10 mouse cellular contexts compared by ENCODE assay signal in genomic region chr2:122667856-122668255, GRCm38 (mm10). TPM values are rescaled to one million over a fixed set of nuclear protein-coding genes. Genes with fewer than 3 reads are reported as not detected.
A peak's percentile ranks its signal among the peaks of the same experiment; 100 is the strongest.
DNase-seq lines count a peak whose midpoint lies in the region; ATAC-seq and TF ChIP-seq lines count a peak whose summit lies in the region.
"Had no signal": no experiment of that assay in that cellular context is flagged by ENCODE, and none has a peak within 500 bp of the region (broad histone marks: within the 10 kb centered on the region; RNA-seq: fewer than 3 reads in every experiment).

No protein-coding gene starts in this region.

- DNase-seq in gastrocnemius, adult 18-20 months (ENCODE audit: low spot score), result peak; percentile 19
- DNase-seq in gastrocnemius, postnatal 10 days, result no peak
- peak; percentile 70 for DNase-seq in midbrain, postnatal 0 days (ENCODE audit: low spot score)
- DNase-seq in adrenal gland, postnatal 14 days, result peak; percentile 66
- DNase-seq in mesoderm, embryonic 11.5 days (ENCODE audit: low read depth, low spot score), result peak; percentile 43

- H3K4me1 ChIP-seq in midbrain, postnatal 0 days (ENCODE audit: insufficient read depth, low read length), result no peaks in the 10 kb centered on the region
- H3K4me1 ChIP-seq in midbrain, embryonic 16.5 days (ENCODE audit: control insufficient read depth, insufficient read depth, low read length), result no peaks in the 10 kb centered on the region
- H3K4me1 ChIP-seq: hindbrain, embryonic 15.5 days had no signal

- H3K27ac ChIP-seq in midbrain, postnatal 0 days (ENCODE audit: low read depth, low read length), result no peak overlapping the region
- no peak overlapping the region for H3K27ac ChIP-seq in midbrain, embryonic 16.5 days (ENCODE audit: low read length)
- H3K27ac ChIP-seq: hindbrain, embryonic 15.5 days had no signal

- H3K36me3 ChIP-seq in midbrain, postnatal 0 days (ENCODE audit: insufficient read depth, low read length), result no peaks in the 10 kb centered on the region
- no peaks in the 10 kb centered on the region for H3K36me3 ChIP-seq in midbrain, embryonic 16.5 days (ENCODE audit: control insufficient read depth, insufficient read depth, low read length)
- H3K36me3 ChIP-seq: hindbrain, embryonic 15.5 days had no signal

- no peaks in the 10 kb centered on the region; the same call in 1 of the 2 replicates for H3K27me3 ChIP-seq in midbrain, postnatal 0 days (ENCODE audit: insufficient read depth, low read length)
- no peaks in the 10 kb centered on the region for H3K27me3 ChIP-seq in midbrain, embryonic 16.5 days (ENCODE audit: control insufficient read depth, insufficient read depth, low read depth, low read length)
- H3K27me3 ChIP-seq: hindbrain, embryonic 15.5 days had no signal

- H3K4me3 ChIP-seq in midbrain, postnatal 0 days (ENCODE audit: low read depth, low read length), result no peak overlapping the region
- H3K4me3 ChIP-seq in midbrain, embryonic 16.5 days (ENCODE audit: low read depth, low read length), result no peak overlapping the region
- H3K4me3 ChIP-seq: hindbrain, embryonic 15.5 days; megakaryocyte, embryonic 14.5 days had no signal

- H3K9me3 ChIP-seq in midbrain, postnatal 0 days (ENCODE audit: low read length), result no peaks in the 10 kb centered on the region
- no peaks in the 10 kb centered on the region for H3K9me3 ChIP-seq in midbrain, embryonic 16.5 days (replicated peaks; ENCODE audit: control insufficient read depth, low read length, poor library complexity, severe bottlenecking)
- H3K9me3 ChIP-seq: hindbrain, embryonic 15.5 days; megakaryocyte, embryonic 14.5 days had no signal

- 33% methylated on average over 5 of the region's 5 CpGs for WGBS in midbrain, postnatal 0 days
- 45% methylated on average over 5 of the region's 5 CpGs for WGBS in midbrain, embryonic 16.5 days

- no peak overlapping the region for H3K4me2 ChIP-seq in midbrain, postnatal 0 days (ENCODE audit: low read depth, low read length, poor library complexity, severe bottlenecking)
- H3K4me2 ChIP-seq in midbrain, embryonic 16.5 days (ENCODE audit: low read length), result no peak overlapping the region
- H3K4me2 ChIP-seq: hindbrain, embryonic 15.5 days had no signal

- TF ChIP-seq CTCF in midbrain, postnatal 0 days (IDR thresholded peaks at IDR 0.05), result peak; percentile 81

- no peak overlapping the region for H3K9ac ChIP-seq in midbrain, postnatal 0 days (replicated peaks; ENCODE audit: low read length, poor library complexity, severe bottlenecking)
- no peak overlapping the region for H3K9ac ChIP-seq in midbrain, embryonic 16.5 days (ENCODE audit: low read depth, low read length)
- H3K9ac ChIP-seq: hindbrain, embryonic 15.5 days had no signal

- no peak for ATAC-seq in midbrain, postnatal 0 days (ENCODE audit: low FRiP score)
- ATAC-seq in midbrain, embryonic 16.5 days, result no peak
- ATAC-seq in hematopoietic stem cell, adult 5-6 weeks (replicated peaks in 1 of 2; ENCODE audit: insufficient read depth in 1 of 2, low FRiP score in 2 of 2, low TSS enrichment in 1 of 2, low read depth in 1 of 2, poor library complexity in 2 of 2, severe bottlenecking in 2 of 2), result peak; percentile 32 to 51; a peak in 1 of 4 replicates
- ATAC-seq in megakaryocyte-erythroid progenitor cell, adult 5-6 weeks (replicated peaks; ENCODE audit: low FRiP score, low TSS enrichment, poor library complexity, severe bottlenecking), result no peak

RNA-seq across cellular contexts. Expression of gene AA467197, which starts 31.1 kb away (rescaled TPM):
- not detected for total RNA-seq in gastrocnemius, adult 18-20 months (2021)
- total RNA-seq in gastrocnemius, postnatal 10 days (2021), result under 1 TPM in 1 of 2 experiments, not detected in 1; 0.34 TPM
- 1.0 TPM in 1 of 2 replicates, not detected in the other for total RNA-seq in midbrain, postnatal 0 days (2014; rRNA removed)
- polyA plus RNA-seq in midbrain, postnatal 0 days (2015; fragmentation: Nextera tagmentation; extraction: Ambion mirVana), result 0.47 and 1.0 TPM in 2 replicates
- polyA plus RNA-seq in midbrain, embryonic 16.5 days (2015; fragmentation: Nextera tagmentation; extraction: Ambion mirVana), result 0.30 TPM in 1 of 2 replicates, not detected in the other
- 0.48 and 0.83 TPM in 2 replicates for total RNA-seq in adrenal gland, postnatal 14 days (2021)
- 21.9 and 25.4 TPM in 2 replicates for total RNA-seq in hematopoietic stem cell, adult 5-6 weeks (2017)
- total RNA-seq in megakaryocyte-erythroid progenitor cell, adult 5-6 weeks (2014; fragmentation: Nextera tagmentation), result not detected in 2 replicates
- 2.2 and 2.6 TPM in 2 replicates for total RNA-seq in megakaryocyte-erythroid progenitor cell, adult 5-6 weeks (2017)

RNA-seq across cellular contexts. Expression of gene Slc30a4, which starts 34.6 kb away (rescaled TPM):
- total RNA-seq in gastrocnemius, adult 18-20 months (2021), result 10 to 100 TPM; 13.2 to 14.3 TPM
- 10 to 100 TPM; 17.9 to 19.1 TPM for total RNA-seq in gastrocnemius, postnatal 10 days (2021)
- 31.6 and 38.6 TPM in 2 replicates for total RNA-seq in midbrain, postnatal 0 days (2014; rRNA removed)
- 5.3 and 6.1 TPM in 2 replicates for polyA plus RNA-seq in midbrain, postnatal 0 days (2015; fragmentation: Nextera tagmentation; extraction: Ambion mirVana)
- polyA plus RNA-seq in midbrain, embryonic 16.5 days (2015; fragmentation: Nextera tagmentation; extraction: Ambion mirVana), result 5.8 and 6.5 TPM in 2 replicates
- total RNA-seq in adrenal gland, postnatal 14 days (2021), result 25.2 and 25.5 TPM in 2 replicates
- total RNA-seq in hematopoietic stem cell, adult 5-6 weeks (2017), result 19.7 and 20.4 TPM in 2 replicates
- 0.59 and 0.64 TPM in 2 replicates for total RNA-seq in megakaryocyte-erythroid progenitor cell, adult 5-6 weeks (2014; fragmentation: Nextera tagmentation)
- 1.0 and 1.2 TPM in 2 replicates for total RNA-seq in megakaryocyte-erythroid progenitor cell, adult 5-6 weeks (2017)

RNA-seq across cellular contexts. Expression of gene Gatm, which starts 56.8 kb away (rescaled TPM):
- total RNA-seq in gastrocnemius, adult 18-20 months (2021), result 1 to 10 TPM; 4.8 to 5.4 TPM
- 100 to 1,000 TPM; 181 to 186 TPM for total RNA-seq in gastrocnemius, postnatal 10 days (2021)
- 44.9 and 55.5 TPM in 2 replicates for total RNA-seq in midbrain, postnatal 0 days (2014; rRNA removed)
- 68.4 and 72.1 TPM in 2 replicates for polyA plus RNA-seq in midbrain, postnatal 0 days (2015; fragmentation: Nextera tagmentation; extraction: Ambion mirVana)
- polyA plus RNA-seq in midbrain, embryonic 16.5 days (2015; fragmentation: Nextera tagmentation; extraction: Ambion mirVana), result 45.2 and 56.3 TPM in 2 replicates
- total RNA-seq in adrenal gland, postnatal 14 days (2021), result 5.2 and 5.6 TPM in 2 replicates
- 26.8 and 40.8 TPM in 2 replicates for total RNA-seq in hematopoietic stem cell, adult 5-6 weeks (2017)
- 154 and 166 TPM in 2 replicates for total RNA-seq in megakaryocyte-erythroid progenitor cell, adult 5-6 weeks (2014; fragmentation: Nextera tagmentation)
- 110 and 122 TPM in 2 replicates for total RNA-seq in megakaryocyte-erythroid progenitor cell, adult 5-6 weeks (2017)

Comparison
In these comparisons a context has a peak if more than half of its experiments do, and no peak if none do; other contexts are left out.
1. ATAC-seq: peak in hematopoietic stem cell, adult 5-6 weeks (2 of 2); none in midbrain, postnatal 0 days (single experiment), midbrain, embryonic 16.5 days (single experiment) and megakaryocyte-erythroid progenitor cell, adult 5-6 weeks (single experiment).